Mouse (Mus musculus) lung, postnatal 0 days (tissue): ENCODE measurements around the gene Stx7.

Experiments used
- CTCF ChIP-seq: IDR thresholded peaks from 2 replicates; pipeline ENCODE4 v1.5.1; 2016; ENCODE audit warnings: antibody characterized with exemption, mild to moderate bottlenecking
- EP300 ChIP-seq: IDR thresholded peaks from 2 replicates; pipeline ENCODE4 v1.6.1; 2016; ENCODE audit warnings: antibody characterized with exemption, mild to moderate bottlenecking, control low read depth

DNA sequence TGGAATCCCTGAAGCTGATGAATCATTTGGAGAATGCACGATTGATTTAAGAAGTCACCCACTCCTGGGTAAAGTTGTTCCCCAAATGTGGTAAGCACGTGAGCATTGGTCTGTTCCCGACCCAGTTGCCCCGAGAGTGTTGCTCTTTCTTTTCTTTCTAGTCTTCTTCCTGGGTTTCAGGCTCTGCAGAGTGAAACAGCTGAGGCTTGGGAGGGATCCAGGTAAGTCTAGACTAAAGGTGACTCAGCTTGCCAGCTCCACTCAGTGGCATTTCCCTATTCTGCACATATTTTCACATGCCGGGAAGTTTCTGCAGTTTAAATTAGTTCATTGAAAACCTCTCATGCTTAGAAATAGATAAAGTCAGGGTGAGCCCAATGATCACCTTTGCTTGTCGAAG is 61.0 kb downstream of the Stx7 start:
- TF ChIP-seq CTCF = no peak
- TF ChIP-seq EP300 = no peak
